Mouse (Mus musculus) urinary bladder, postnatal 25 days (tissue): ENCODE results near the gene Hspa4.
A peak's percentile ranks its signal among the peaks of the same experiment; 100 is the strongest.

Source experiments
- DNase-seq: peaks from one replicate; pipeline ENCODE4 v3.0.0; 2022; ENCODE audit warnings: low spot score

Gene Hspa4

GRCm38 (mm10) chr11:53252186-53253119 lies 47.8 kb downstream of the Hspa4 start:
- no peak for DNase-seq

- DNase-seq: no peak
Observed at GRCm38 (mm10) chr11:53250796-53251195, 49.5 kb downstream of the Hspa4 start.

- DNase-seq: no peak
Observed at GRCm38 (mm10) chr11:53249686-53250085, 50.6 kb downstream of the Hspa4 start.

GRCm38 (mm10) chr11:53245561-53245960 lies 54.7 kb downstream of the Hspa4 start:
- no peak for DNase-seq

- DNase-seq: peak; percentile 15
Observed at GRCm38 (mm10) chr11:53243199-53243598, 57.1 kb downstream of the Hspa4 start.

GRCm38 (mm10) chr11:53233590-53233989 lies 66.7 kb downstream of the Hspa4 start:
- DNase-seq: no peak

- DNase-seq: no peak
Observed at GRCm38 (mm10) chr11:53231836-53232235, 68.4 kb downstream of the Hspa4 start.

- DNase-seq: no peak
Observed at GRCm38 (mm10) chr11:53229011-53229410, 71.2 kb downstream of the Hspa4 start.

GRCm38 (mm10) chr11:53210876-53211275 lies 89.4 kb downstream of the Hspa4 start:
- no peak for DNase-seq
